Mouse (Mus musculus) MEL (cell line): ENCODE data around the gene Dab2. TPM values are rescaled to one million over a fixed set of nuclear protein-coding genes. Genes with fewer than 3 reads are reported as not detected.

Experiments used
- DNase-seq: peaks from one replicate; pipeline ENCODE4 v3.0.0; 2011; ENCODE audit warnings: low read depth, low spot score
- H3K27ac ChIP-seq: 2 replicates; pipeline ENCODE4 v1.5.1; 2012; ENCODE audit warnings: low read depth, mild to moderate bottlenecking, control low read depth, low read length, moderate library complexity; ENCODE audit not compliant: control insufficient read depth
- H3K27me3 ChIP-seq, 2 experiments: fragments of 150-350 bp in 1 of 2; sonication (generic) in 1 of 2; 2 replicates each; pipeline ENCODE4 v1.6.1; 2012; ENCODE audit warnings: low read length in 2 of 2, mild to moderate bottlenecking in 2 of 2, improper control_type of control experiment in 1 of 2, moderate library complexity in 1 of 2; ENCODE audit not compliant: insufficient read depth in 2 of 2, control insufficient read depth in 1 of 2
- H3K36me3 ChIP-seq, 2 experiments: 2 replicates each; pipeline ENCODE4 v1.6.1; 2012 to 2014; ENCODE audit warnings: low read length in 2 of 2, improper control_type of control experiment in 1 of 2, inconsistent platforms in 1 of 2, mild to moderate bottlenecking in 1 of 2; ENCODE audit not compliant: insufficient read depth in 2 of 2, control insufficient read depth in 1 of 2
- H3K4me1 ChIP-seq, 2 experiments: fragments of 150-350 bp in 1 of 2; sonication (generic) in 1 of 2; 2 replicates each; pipeline ENCODE4 v1.6.1; 2012; ENCODE audit warnings: low read length in 2 of 2, improper control_type of control experiment in 1 of 2, mild to moderate bottlenecking in 1 of 2; ENCODE audit not compliant: insufficient read depth in 2 of 2, control insufficient read depth in 1 of 2
- H3K4me3 ChIP-seq, 2 experiments: fragments of 150-350 bp in 1 of 2; sonication (generic) in 1 of 2; 2 replicates each; pipeline ENCODE4 v1.5.1; 2012; ENCODE audit warnings: low read depth in 2 of 2, low read length in 2 of 2, mild to moderate bottlenecking in 2 of 2, moderate library complexity in 2 of 2, control low read depth in 1 of 2, improper control_type of control experiment in 1 of 2; ENCODE audit not compliant: control insufficient read depth in 1 of 2, insufficient read depth in 1 of 2
- H3K79me2 ChIP-seq: 2 replicates; pipeline ENCODE4 v1.6.1; 2012; ENCODE audit warnings: mild to moderate bottlenecking, low read length, moderate library complexity; ENCODE audit not compliant: control insufficient read depth, poor library complexity, insufficient read depth
- H3K9ac ChIP-seq: 2 replicates; pipeline ENCODE4 v1.6.1; 2012; ENCODE audit warnings: low read depth, mild to moderate bottlenecking, control low read depth, low read length, moderate library complexity; ENCODE audit not compliant: control insufficient read depth, poor library complexity, severe bottlenecking
- H3K9me3 ChIP-seq: fragments of 150-350 bp; sonication (generic); replicated peaks from 2 replicates; pipeline ENCODE4 v1.6.1; 2012; ENCODE audit warnings: mild to moderate bottlenecking, low read length, improper control_type of control experiment, moderate library complexity; ENCODE audit not compliant: insufficient read depth
- BHLHE40 ChIP-seq: IDR thresholded peaks from 2 replicates; pipeline ENCODE4 v1.6.1; 2012; ENCODE audit warnings: low read depth, mild to moderate bottlenecking, inconsistent platforms, low read length, improper control_type of control experiment, borderline replicate concordance
- CHD2 ChIP-seq: IDR thresholded peaks from 2 replicates; pipeline ENCODE4 v1.6.1; 2011; ENCODE audit warnings: low read length, improper control_type of control experiment
- CTCF ChIP-seq, 3 experiments: IDR thresholded peaks in 2 of 3; conservative IDR thresholded peaks in 1 of 3; 2 replicates each; pipeline ENCODE4 v1.5.1; 2011 to 2012; ENCODE audit warnings: low read length in 3 of 3, low read depth in 2 of 3, mild to moderate bottlenecking in 2 of 3, improper control_type of control experiment in 1 of 3, inconsistent platforms in 1 of 3, mixed read lengths in 1 of 3, moderate library complexity in 1 of 3; ENCODE audit not compliant: control insufficient read depth in 1 of 3, insufficient read depth in 1 of 3, poor library complexity in 1 of 3, severe bottlenecking in 1 of 3
- ELF1 ChIP-seq: IDR thresholded peaks from 2 replicates; pipeline ENCODE4 v1.6.1; 2014; ENCODE audit warnings: low read depth, mild to moderate bottlenecking, inconsistent platforms, low read length, improper control_type of control experiment, moderate library complexity
- EP300 ChIP-seq, 2 experiments: IDR thresholded peaks; 2 replicates each; pipeline ENCODE4 v1.6.1; 2011; ENCODE audit warnings: improper control_type of control experiment in 2 of 2, low read length in 2 of 2, low read depth in 1 of 2, mild to moderate bottlenecking in 1 of 2
- GATA1 ChIP-seq: IDR thresholded peaks from 2 replicates; pipeline ENCODE4 v1.6.1; 2011; ENCODE audit warnings: low read depth, low read length, improper control_type of control experiment
- JUND ChIP-seq: IDR thresholded peaks from 2 replicates; pipeline ENCODE4 v1.6.1; 2011; ENCODE audit warnings: low read depth, mild to moderate bottlenecking, improper control_type of control experiment, low read length
- MAZ ChIP-seq: IDR thresholded peaks from 2 replicates; pipeline ENCODE4 v1.6.1; 2012; ENCODE audit warnings: low read depth, mild to moderate bottlenecking, inconsistent platforms, low read length, improper control_type of control experiment
- MXI1 ChIP-seq: IDR thresholded peaks from 2 replicates; pipeline ENCODE4 v1.6.1; 2011; ENCODE audit warnings: mild to moderate bottlenecking, low read depth, low read length, improper control_type of control experiment
- MYB ChIP-seq: IDR thresholded peaks from 2 replicates; pipeline ENCODE4 v1.6.1; 2011; ENCODE audit warnings: mild to moderate bottlenecking, low read depth, low read length, improper control_type of control experiment
- NRF1 ChIP-seq: IDR thresholded peaks from 2 replicates; pipeline ENCODE4 v1.6.1; 2014; ENCODE audit warnings: low read depth, mild to moderate bottlenecking, inconsistent platforms, low read length, improper control_type of control experiment, moderate library complexity; ENCODE audit not compliant: poor library complexity, insufficient read depth, severe bottlenecking
- POLR2A ChIP-seq, 2 experiments: IDR thresholded peaks; 2 replicates each; pipeline ENCODE4 v1.6.1; 2011 to 2012; ENCODE audit warnings: low read length in 2 of 2, mild to moderate bottlenecking in 2 of 2, control low read depth in 1 of 2, improper control_type of control experiment in 1 of 2, low read depth in 1 of 2, moderate library complexity in 1 of 2; ENCODE audit not compliant: control insufficient read depth in 1 of 2, insufficient read depth in 1 of 2, poor library complexity in 1 of 2
- POLR2AphosphoS2 ChIP-seq: IDR thresholded peaks from 2 replicates; pipeline ENCODE4 v1.6.1; 2011; ENCODE audit warnings: low read length, improper control_type of control experiment
- POLR2AphosphoS5 ChIP-seq: IDR thresholded peaks from 2 replicates; pipeline ENCODE4 v1.6.1; 2012; ENCODE audit warnings: low read depth, borderline replicate concordance, mild to moderate bottlenecking, inconsistent platforms, low read length, moderate library complexity, mixed read lengths
- RAD21 ChIP-seq: IDR thresholded peaks from 2 replicates; pipeline ENCODE4 v1.6.1; 2011; ENCODE audit warnings: mild to moderate bottlenecking, low read depth, low read length, improper control_type of control experiment
- RCOR1 ChIP-seq: IDR thresholded peaks from 2 replicates; pipeline ENCODE4 v1.6.1; 2012; ENCODE audit warnings: low read depth, mild to moderate bottlenecking, inconsistent platforms, low read length, improper control_type of control experiment
- SIN3A ChIP-seq: IDR thresholded peaks from 2 replicates; pipeline ENCODE4 v1.6.1; 2012; ENCODE audit warnings: low read length, improper control_type of control experiment, inconsistent platforms
- SMC3 ChIP-seq: IDR thresholded peaks from 2 replicates; pipeline ENCODE4 v1.6.1; 2011; ENCODE audit warnings: low read depth, low read length, improper control_type of control experiment
- TAL1 ChIP-seq: IDR thresholded peaks from 2 replicates; pipeline ENCODE4 v1.6.1; 2012; ENCODE audit warnings: mild to moderate bottlenecking, inconsistent platforms, low read length, moderate library complexity, mixed read lengths
- UBTF ChIP-seq: IDR thresholded peaks from 2 replicates; pipeline ENCODE4 v1.6.1; 2012; ENCODE audit warnings: low read depth, mild to moderate bottlenecking, inconsistent platforms, low read length, improper control_type of control experiment, moderate library complexity, borderline replicate concordance; ENCODE audit not compliant: insufficient read depth
- USF1 ChIP-seq: IDR thresholded peaks from 2 replicates; pipeline ENCODE4 v1.6.1; 2014; ENCODE audit warnings: low read depth, mild to moderate bottlenecking, inconsistent platforms, low read length, improper control_type of control experiment, moderate library complexity
- ZC3H11A ChIP-seq: IDR thresholded peaks from 2 replicates; pipeline ENCODE4 v1.6.1; 2012; ENCODE audit warnings: low read depth, mild to moderate bottlenecking, inconsistent platforms, low read length, improper control_type of control experiment
- ZKSCAN1 ChIP-seq: IDR thresholded peaks from 2 replicates; pipeline ENCODE4 v1.6.1; 2012; ENCODE audit warnings: low read depth, mild to moderate bottlenecking, inconsistent platforms, low read length, improper control_type of control experiment, moderate library complexity
- ZMIZ1 ChIP-seq: IDR thresholded peaks from 2 replicates; pipeline ENCODE4 v1.6.1; 2012; ENCODE audit warnings: low read depth, mild to moderate bottlenecking, inconsistent platforms, low read length, improper control_type of control experiment, moderate library complexity
- ZNF384 ChIP-seq: IDR thresholded peaks from 2 replicates; pipeline ENCODE4 v1.6.1; 2012; ENCODE audit warnings: low read depth, mild to moderate bottlenecking, inconsistent platforms, low read length, improper control_type of control experiment
- polyA plus RNA-seq, 2 experiments: library from polyadenylated mRNA; stranded (reverse) in 1 of 2; unstranded in 1 of 2; fragments of >175 nt in 1 of 2; fragments of >200 nt in 1 of 2; gene quantifications; 2 replicates each; pipeline versions ENCODE4 v1.2.1 to v1.2.4; 2012; ENCODE audit warnings: low replicate concordance in 2 of 2, low read depth in 1 of 2; ENCODE audit not compliant: insufficient read length in 2 of 2, insufficient read depth in 1 of 2, missing spikeins in 1 of 2
- total RNA-seq: library from RNA; depleted of rRNA; stranded (reverse); fragments of 300-350 nt; gene quantifications from 2 replicates; pipeline ENCODE4 v1.2.3, GENCODE M21; 2012

The Dab2 gene
- total and polyA plus RNA-seq, 3 experiments: not detected

DNA sequence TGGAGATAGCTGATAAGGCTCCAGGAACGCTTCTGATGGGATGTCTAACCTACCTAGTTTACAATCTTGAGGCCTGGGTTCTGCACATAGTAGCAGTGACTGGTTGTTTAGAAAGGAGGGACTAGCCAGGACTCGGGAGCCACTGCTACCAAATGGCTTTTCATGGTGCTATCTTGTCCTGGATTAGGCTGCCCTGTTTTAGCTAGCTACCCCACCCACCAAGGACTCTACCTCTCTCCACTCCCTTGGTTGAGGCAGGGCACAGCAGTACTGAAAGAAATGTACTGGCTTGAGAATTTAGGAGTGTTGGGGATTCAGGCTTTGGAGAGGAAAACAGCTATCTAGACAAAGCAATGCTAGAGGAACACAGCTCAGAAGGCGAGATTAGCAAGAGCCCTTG is 88.6 kb downstream of the Dab2 start:
- DNase-seq: no peak
- no peak overlapping the region for H3K27ac ChIP-seq
- no peak overlapping the region for H3K9ac ChIP-seq
- TF ChIP-seq NRF1 (no peak), EP300 (IDR thresholded peaks at IDR 0.05; ENCODE audit: low read depth in 1 of 2, low read length in 2 of 2) (no peak), SIN3A (no peak), MYB (no peak), POLR2AphosphoS5 (no peak), POLR2AphosphoS2 (no peak), MXI1 (no peak), RAD21 (no peak), BHLHE40 (no peak), UBTF (no peak), POLR2A (IDR thresholded peaks at IDR 0.05; ENCODE audit: control insufficient read depth in 1 of 2, insufficient read depth in 1 of 2, low read depth in 1 of 2, low read length in 2 of 2, poor library complexity in 1 of 2) (no peak), ELF1 (no peak)
- no peaks in the 10 kb centered on the region for H3K79me2 ChIP-seq
- no peak overlapping the region for H3K4me3 ChIP-seq
- H3K36me3 ChIP-seq: no peaks in the 10 kb centered on the region
- peaks cover 0 to 6% of the 10 kb centered on the region in 2 experiments; a peak in 2 of 4 replicates for H3K27me3 ChIP-seq
- no peaks in the 10 kb centered on the region for H3K9me3 ChIP-seq
- H3K4me1 ChIP-seq: no peaks in the 10 kb centered on the region

DNA sequence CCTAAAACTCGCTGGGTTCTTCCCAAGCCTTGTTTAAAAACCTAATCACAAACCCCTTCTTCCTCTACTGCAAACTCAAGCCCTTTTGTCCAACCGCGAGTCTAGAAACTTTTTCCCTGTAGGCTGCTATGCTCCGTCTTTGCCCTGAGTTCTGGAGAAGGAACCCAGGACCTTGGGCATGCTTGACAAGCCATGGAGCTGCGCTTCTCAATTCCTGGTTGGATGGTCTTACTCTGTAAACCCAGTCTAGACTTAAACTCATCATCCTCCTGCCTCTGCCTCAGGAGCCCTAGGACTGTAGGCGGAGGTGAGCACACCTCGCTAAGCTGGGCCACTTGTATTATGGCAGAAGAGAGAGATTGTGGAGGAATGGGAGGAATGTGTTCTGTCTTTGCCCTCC is 89.0 kb downstream of the Dab2 start:
- no peaks in the 10 kb centered on the region for H3K36me3 ChIP-seq
- no peak overlapping the region for H3K4me3 ChIP-seq
- H3K27me3 ChIP-seq: peaks cover 0 to 6% of the 10 kb centered on the region in 2 experiments; a peak in 3 of 4 replicates
- no peak overlapping the region for H3K9ac ChIP-seq
- DNase-seq: no peak
- H3K9me3 ChIP-seq: no peaks in the 10 kb centered on the region
- no peaks in the 10 kb centered on the region for H3K4me1 ChIP-seq
- no peaks in the 10 kb centered on the region for H3K79me2 ChIP-seq
- TF ChIP-seq MAZ (no peak), RAD21 (no peak), SMC3 (no peak), NRF1 (no peak), CHD2 (no peak), RCOR1 (no peak), TAL1 (no peak), POLR2AphosphoS5 (no peak), ZNF384 (no peak), ZKSCAN1 (no peak), USF1 (no peak), CTCF (IDR thresholded peaks at IDR 0.05 in 2 of 3, conservative IDR thresholded peaks at IDR 0.05 in 1 of 3; ENCODE audit: control insufficient read depth in 1 of 3, insufficient read depth in 1 of 3, low read depth in 2 of 3, low read length in 3 of 3, poor library complexity in 1 of 3, severe bottlenecking in 1 of 3) (no peak), ZC3H11A (no peak), MXI1 (no peak), JUND (no peak), UBTF (no peak), ZMIZ1 (no peak), GATA1 (no peak)
- no peak overlapping the region for H3K27ac ChIP-seq
